Mouse (Mus musculus) liver, adult 2 months (tissue): Measurements from ENCODE around the gene Zfp160. TPM values are rescaled to one million over a fixed set of nuclear protein-coding genes. Genes with fewer than 3 reads are reported as not detected.
A peak's percentile ranks its signal among the peaks of the same experiment; 100 is the strongest.

Source experiments
- DNase-seq: peaks from one replicate; pipeline ENCODE4 v3.0.0-alpha.2; 2011; ENCODE audit warnings: low read depth, low spot score; ENCODE audit errors: extremely low read depth
- H3K27ac ChIP-seq: fragments of 200-500 bp; replicated peaks from 2 replicates; pipeline ENCODE4 v1.5.1; 2012; ENCODE audit warnings: low read depth, mild to moderate bottlenecking, control low read depth, inconsistent platforms, low read length; ENCODE audit not compliant: insufficient read depth
- H3K27me3 ChIP-seq: fragments of 200-500 bp; 2 replicates; pipeline ENCODE4 v1.6.1; 2012; ENCODE audit warnings: mild to moderate bottlenecking, moderate library complexity, low read length, inconsistent platforms; ENCODE audit not compliant: control insufficient read depth, insufficient read depth
- H3K36me3 ChIP-seq: fragments of 200-500 bp; 2 replicates; pipeline ENCODE4 v1.6.1; 2012; ENCODE audit warnings: low read length, inconsistent platforms; ENCODE audit not compliant: control insufficient read depth, insufficient read depth
- H3K4me1 ChIP-seq: fragments of 200-500 bp; 2 replicates; pipeline ENCODE4 v1.6.1; 2011; ENCODE audit warnings: low read length; ENCODE audit not compliant: control insufficient read depth, insufficient read depth
- H3K4me3 ChIP-seq: fragments of 200-500 bp; 2 replicates; pipeline ENCODE4 v1.5.1; 2011; ENCODE audit warnings: low read depth, mild to moderate bottlenecking, control low read depth, low read length, moderate library complexity; ENCODE audit not compliant: insufficient read depth
- H3K79me2 ChIP-seq: fragments of 200-500 bp; 2 replicates; pipeline ENCODE4 v1.6.1; 2012; ENCODE audit warnings: inconsistent platforms, mild to moderate bottlenecking, low read length, moderate library complexity; ENCODE audit not compliant: control insufficient read depth, insufficient read depth
- H3K9ac ChIP-seq: fragments of 200-500 bp; 2 replicates; pipeline ENCODE4 v1.6.1; 2012; ENCODE audit warnings: low read depth, mild to moderate bottlenecking, control low read depth, inconsistent platforms, low read length
- CTCF ChIP-seq: fragments of 200-500 bp; IDR thresholded peaks from 2 replicates; pipeline ENCODE4 v1.5.1; 2011; ENCODE audit warnings: low read depth, low read length, control low read depth
- POLR2A ChIP-seq: fragments of 200-500 bp; IDR thresholded peaks from 2 replicates; pipeline ENCODE4 v1.6.1; 2011; ENCODE audit warnings: low read length, control low read depth; ENCODE audit not compliant: insufficient read depth; ENCODE audit errors: extremely low read depth
- WGBS: fragments of 180-500 bp; shearing (Covaris S2); methylation state at CpG from one replicate; pipeline ENCODE4 v1.1.7; 2018; 5-methylcytosine and 5-hydroxymethylcytosine counted together
- polyA plus RNA-seq: library from polyadenylated mRNA; depleted of rRNA; stranded (reverse); fragments of >200 nt; gene quantifications from 2 replicates; pipeline ENCODE4 v1.2.3, GENCODE M21; 2012; rRNA removed
- total RNA-seq: library from RNA; depleted of rRNA; stranded (reverse); fragments of >200 nt; gene quantifications from 2 replicates; pipeline ENCODE4 v1.2.3, GENCODE M21; 2014; rRNA removed

Gene Zfp160
- total RNA-seq = 8.1 and 9.4 TPM in 2 replicates
- polyA plus RNA-seq = 0.71 and 1.5 TPM in 2 replicates

GRCm38 (mm10) chr17:21008382-21009331 lies at the start of gene Zfp160:
TSS of gene Zfp160 (plus strand) at chr17:21008903.
- 0 out of 2 replicates have a peak, but pooled peaks have one; percentile 24 for TF ChIP-seq POLR2A
- TF ChIP-seq CTCF = no peak
- Histone ChIP-seq H3K36me3 (peaks cover 14% of the 10 kb centered on the region), H3K79me2 (peaks cover 7% of the 10 kb centered on the region; the same call in 1 of the 2 replicates), H3K27ac (peak within 1 kb of the TSS; percentile 47), H3K4me3 (peak within 1 kb of the TSS; percentile 79), H3K27me3 (no peaks in the 10 kb centered on the region), H3K9ac (peak within 1 kb of the TSS; percentile 72), H3K4me1 (peaks cover 11% of the 10 kb centered on the region)
- WGBS = 3% methylated on average over 36 of the region's 36 CpGs
- peak; percentile 93 for DNase-seq

GRCm38 (mm10) chr17:20960386-20960785 lies 48.3 kb upstream of the Zfp160 start:
- no peak for DNase-seq
- Histone ChIP-seq H3K27me3 (no peaks in the 10 kb centered on the region), H3K4me1 (no peaks in the 10 kb centered on the region), H3K9ac (no peak overlapping the region), H3K4me3 (no peak overlapping the region), H3K79me2 (no peaks in the 10 kb centered on the region), H3K36me3 (peaks cover 89% of the 10 kb centered on the region), H3K27ac (no peak overlapping the region)
- WGBS = 94% methylated on average over 5 of the region's 5 CpGs
- TF ChIP-seq POLR2A = no peak
- no peak for TF ChIP-seq CTCF

GRCm38 (mm10) chr17:20965421-20965820 lies 43.3 kb upstream of the Zfp160 start:
- no peak overlapping the region for H3K27ac ChIP-seq
- H3K79me2 ChIP-seq = no peaks in the 10 kb centered on the region
- WGBS = 89% methylated on average over 4 of the region's 4 CpGs
- H3K4me3 ChIP-seq = no peak overlapping the region
- H3K27me3 ChIP-seq = no peaks in the 10 kb centered on the region
- DNase-seq = no peak
- TF ChIP-seq CTCF (no peak), POLR2A (no peak)
- no peaks in the 10 kb centered on the region for H3K4me1 ChIP-seq
- H3K9ac ChIP-seq = no peak overlapping the region
- H3K36me3 ChIP-seq = peaks cover 69% of the 10 kb centered on the region

DNA sequence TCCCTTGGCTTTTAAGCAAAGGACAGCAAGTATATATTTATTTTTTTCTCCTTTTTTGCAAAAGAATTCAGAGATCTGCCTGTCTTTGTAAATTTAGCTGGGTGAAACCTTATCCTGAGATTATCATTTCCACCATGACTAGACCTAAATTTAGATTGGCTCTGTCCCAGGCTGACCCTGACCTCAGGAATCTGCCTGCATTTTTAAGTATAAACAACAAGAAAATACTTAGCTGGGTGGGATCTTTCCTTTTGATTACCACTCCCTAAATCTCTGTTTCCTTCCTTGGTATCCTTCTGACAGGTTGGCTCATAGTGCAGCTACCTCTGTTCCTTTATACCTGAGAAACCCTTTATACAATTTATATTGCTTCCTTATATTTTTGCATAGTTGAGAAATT lies 42.0 kb upstream of the Zfp160 start:
- Histone ChIP-seq H3K9ac (no peak overlapping the region), H3K79me2 (no peaks in the 10 kb centered on the region), H3K4me3 (no peak overlapping the region), H3K27me3 (no peaks in the 10 kb centered on the region), H3K27ac (no peak overlapping the region), H3K4me1 (no peaks in the 10 kb centered on the region), H3K36me3 (peaks cover 56% of the 10 kb centered on the region)
- DNase-seq = no peak
- TF ChIP-seq POLR2A (no peak), CTCF (no peak)

DNA sequence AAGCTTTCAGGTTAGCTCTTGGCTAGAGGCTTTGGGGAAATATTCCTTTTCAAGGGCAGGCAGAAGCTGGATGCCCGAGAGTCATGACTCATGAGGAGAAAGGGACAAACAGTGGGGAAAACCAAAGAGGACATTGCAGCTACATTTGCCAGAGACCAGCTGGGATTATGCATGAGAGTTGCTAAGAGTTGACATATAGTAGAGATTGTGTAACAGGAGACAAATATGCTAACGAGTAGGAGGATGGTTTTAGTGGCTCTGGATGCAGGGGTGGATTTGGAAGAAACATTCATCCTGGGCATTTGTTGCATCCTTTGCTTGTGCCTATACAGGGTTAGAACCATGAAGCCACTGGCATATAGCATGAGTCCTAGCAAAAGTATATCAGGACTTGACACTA lies 15.0 kb upstream of the Zfp160 start:
- Histone ChIP-seq H3K79me2 (no peaks in the 10 kb centered on the region), H3K4me3 (no peak overlapping the region), H3K9ac (no peak overlapping the region), H3K27ac (no peak overlapping the region), H3K27me3 (no peaks in the 10 kb centered on the region), H3K4me1 (no peaks in the 10 kb centered on the region), H3K36me3 (no peaks in the 10 kb centered on the region)
- WGBS = 59% methylated on average over 2 of the region's 2 CpGs
- no peak for TF ChIP-seq POLR2A
- no peak for TF ChIP-seq CTCF
- DNase-seq = no peak

DNA sequence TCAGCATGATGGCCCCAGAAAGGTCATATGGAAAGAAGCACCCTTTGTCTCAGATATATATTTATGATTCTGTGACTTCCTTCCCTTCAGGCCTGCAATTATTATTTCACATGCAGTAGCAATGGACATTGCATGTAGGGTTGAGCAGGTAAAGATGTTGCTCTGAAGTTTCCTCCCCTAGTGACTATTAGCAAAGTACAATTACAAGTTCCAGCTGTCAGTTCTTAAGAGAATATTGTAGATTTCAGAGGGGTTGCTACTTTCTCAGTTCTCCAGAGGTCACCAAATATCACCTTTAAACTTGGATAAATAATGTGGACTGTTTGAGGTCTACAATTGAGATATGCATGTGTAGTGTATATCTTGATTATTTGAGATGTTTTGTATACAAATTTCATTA lies 12.3 kb upstream of the Zfp160 start, which contains the start of gene Vmn1r233:
Gene Vmn1r233, minus strand, starts transcription at position 101 of the 400 bp plus-strand sequence.
- Histone ChIP-seq H3K4me1 (no peaks in the 10 kb centered on the region), H3K27me3 (peaks cover 2% of the 10 kb centered on the region; the same call in 1 of the 2 replicates), H3K9ac (no peak within 1 kb of the TSS), H3K79me2 (no peaks in the 10 kb centered on the region), H3K4me3 (no peak within 1 kb of the TSS), H3K27ac (no peak within 1 kb of the TSS), H3K36me3 (no peaks in the 10 kb centered on the region)
- TF ChIP-seq POLR2A = no peak
- DNase-seq = no peak
